Mouse (Mus musculus): ENCODE results near the gene Wars. TPM values are rescaled to one million over a fixed set of nuclear protein-coding genes. Genes with fewer than 3 reads are reported as not detected.

The Wars gene
- polyA plus RNA-seq, 1 experiment from 2014 or later = 102 TPM

DNA sequence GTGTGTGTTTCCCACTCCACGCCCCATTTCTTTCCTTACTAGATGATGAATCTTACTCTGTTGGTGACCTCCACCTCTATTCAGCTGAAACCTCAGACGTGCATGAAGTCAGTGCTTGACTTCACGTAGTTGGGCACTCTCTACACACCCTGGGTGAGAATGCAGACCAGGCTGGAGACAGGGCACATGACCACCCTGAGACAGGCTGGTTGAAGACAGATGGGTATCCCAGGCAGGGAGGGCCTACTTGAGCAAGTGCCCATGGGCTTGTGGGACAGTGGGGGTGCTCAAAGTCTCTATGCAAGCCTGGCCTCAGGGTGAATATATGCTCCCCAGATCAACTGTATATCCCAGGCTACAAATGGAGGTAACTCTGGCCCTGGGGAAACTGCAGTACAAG, 59.6 kb downstream of the Wars start:
- no peak for ATAC-seq (ENCODE audit: low FRiP score)
- Histone ChIP-seq H3K4me2 (peak overlapping the region; percentile 93), H3K27me3 (replicated peaks) (no peaks in the 10 kb centered on the region), H3K9me3 (replicated peaks) (no peaks in the 10 kb centered on the region), H3K36me3 (no peaks in the 10 kb centered on the region), H3K4me1 (peaks cover 57% of the 10 kb centered on the region), H3K9ac (replicated peaks) (0 out of 2 replicates have a peak overlapping the region, but pooled peaks have one; percentile 67), H3K4me3 (replicated peaks) (peak overlapping the region; percentile 88; the same call in 1 of the 2 replicates), H3K27ac (replicated peaks) (no peak overlapping the region)
- WGBS = 90% methylated on average over 3 of the region's 3 CpGs

DNA sequence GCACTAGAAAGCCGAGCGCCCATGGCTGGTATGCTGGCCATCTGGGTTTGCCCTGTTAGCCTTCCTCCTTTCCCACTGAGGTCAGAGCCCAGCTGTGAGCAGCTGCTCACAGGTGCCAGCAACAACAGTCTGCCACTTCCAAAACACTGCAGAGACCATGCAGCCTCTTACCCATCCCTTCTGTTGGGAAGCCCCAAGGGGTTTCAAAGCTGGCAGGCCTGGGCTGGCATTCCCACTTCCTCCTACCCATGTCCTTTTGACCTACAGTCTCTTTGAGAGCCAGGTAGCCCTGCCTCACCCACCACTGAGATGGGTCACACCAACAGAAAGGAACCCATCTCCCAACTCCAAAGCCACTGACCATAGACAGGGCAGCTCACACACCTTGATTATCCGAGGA, 60.6 kb downstream of the Wars start:
- H3K9me3 ChIP-seq (replicated peaks) = no peaks in the 10 kb centered on the region
- no peaks in the 10 kb centered on the region for H3K27me3 ChIP-seq (replicated peaks)
- H3K4me3 ChIP-seq (replicated peaks) = no peak overlapping the region
- no peak overlapping the region for H3K27ac ChIP-seq (replicated peaks)
- no peak for ATAC-seq (ENCODE audit: low FRiP score)
- H3K9ac ChIP-seq (replicated peaks) = no peak overlapping the region
- no peaks in the 10 kb centered on the region for H3K36me3 ChIP-seq
- H3K4me2 ChIP-seq = 0 out of 2 replicates have a peak overlapping the region, but pooled peaks have one; percentile 1
- peaks cover 57% of the 10 kb centered on the region for H3K4me1 ChIP-seq
- WGBS = 93% methylated on average over 3 of the region's 3 CpGs

GRCm38 (mm10) chr12:108832851-108833250, 61.1 kb downstream of the Wars start:
- peaks cover 52% of the 10 kb centered on the region for H3K4me1 ChIP-seq
- no peaks in the 10 kb centered on the region for H3K27me3 ChIP-seq (replicated peaks)
- no peaks in the 10 kb centered on the region for H3K9me3 ChIP-seq (replicated peaks)
- H3K4me3 ChIP-seq (replicated peaks) = no peak overlapping the region
- no peak overlapping the region for H3K4me2 ChIP-seq
- no peak overlapping the region for H3K27ac ChIP-seq (replicated peaks)
- no peak overlapping the region for H3K9ac ChIP-seq (replicated peaks)
- 81% methylated on average over 8 of the region's 8 CpGs for WGBS
- no peak for ATAC-seq (ENCODE audit: low FRiP score)
- 0 out of 2 replicates have a peak, but pooled peaks cover 3% of the 10 kb centered on the region for H3K36me3 ChIP-seq

GRCm38 (mm10) chr12:108831966-108832643, 61.9 kb downstream of the Wars start:
- no peak overlapping the region for H3K9ac ChIP-seq (replicated peaks)
- H3K36me3 ChIP-seq = peaks cover 5% of the 10 kb centered on the region; the same call in 1 of the 2 replicates
- no peak for ATAC-seq (ENCODE audit: low FRiP score)
- no peak overlapping the region for H3K4me3 ChIP-seq (replicated peaks)
- H3K4me2 ChIP-seq = no peak overlapping the region
- 52% methylated on average over 9 of the region's 9 CpGs for WGBS
- H3K9me3 ChIP-seq (replicated peaks) = no peaks in the 10 kb centered on the region
- H3K27me3 ChIP-seq (replicated peaks) = no peaks in the 10 kb centered on the region
- peaks cover 45% of the 10 kb centered on the region for H3K4me1 ChIP-seq
- no peak overlapping the region for H3K27ac ChIP-seq (replicated peaks)

- Histone ChIP-seq H3K4me3 (replicated peaks) (no peak overlapping the region), H3K27me3 (replicated peaks) (no peaks in the 10 kb centered on the region), H3K4me2 (no peak overlapping the region), H3K4me1 (peaks cover 36% of the 10 kb centered on the region), H3K9me3 (replicated peaks) (no peaks in the 10 kb centered on the region), H3K27ac (replicated peaks) (no peak overlapping the region), H3K36me3 (peaks cover 13% of the 10 kb centered on the region; the same call in 1 of the 2 replicates), H3K9ac (replicated peaks) (no peak overlapping the region)
- 92% methylated on average over 6 of the region's 6 CpGs for WGBS
- no peak for ATAC-seq (ENCODE audit: low FRiP score)
Observed at GRCm38 (mm10) chr12:108830358-108830757, 63.6 kb downstream of the Wars start.

GRCm38 (mm10) chr12:108829636-108830035, 64.3 kb downstream of the Wars start:
- 85% methylated on average over 5 of the region's 5 CpGs for WGBS
- no peak for ATAC-seq (ENCODE audit: low FRiP score)
- no peak overlapping the region for H3K4me2 ChIP-seq
- H3K4me3 ChIP-seq (replicated peaks) = no peak overlapping the region
- no peaks in the 10 kb centered on the region for H3K9me3 ChIP-seq (replicated peaks)
- H3K27ac ChIP-seq (replicated peaks) = no peak overlapping the region
- no peaks in the 10 kb centered on the region for H3K27me3 ChIP-seq (replicated peaks)
- H3K9ac ChIP-seq (replicated peaks) = no peak overlapping the region
- peaks cover 29% of the 10 kb centered on the region for H3K4me1 ChIP-seq
- peaks cover 13% of the 10 kb centered on the region; the same call in 1 of the 2 replicates for H3K36me3 ChIP-seq

DNA sequence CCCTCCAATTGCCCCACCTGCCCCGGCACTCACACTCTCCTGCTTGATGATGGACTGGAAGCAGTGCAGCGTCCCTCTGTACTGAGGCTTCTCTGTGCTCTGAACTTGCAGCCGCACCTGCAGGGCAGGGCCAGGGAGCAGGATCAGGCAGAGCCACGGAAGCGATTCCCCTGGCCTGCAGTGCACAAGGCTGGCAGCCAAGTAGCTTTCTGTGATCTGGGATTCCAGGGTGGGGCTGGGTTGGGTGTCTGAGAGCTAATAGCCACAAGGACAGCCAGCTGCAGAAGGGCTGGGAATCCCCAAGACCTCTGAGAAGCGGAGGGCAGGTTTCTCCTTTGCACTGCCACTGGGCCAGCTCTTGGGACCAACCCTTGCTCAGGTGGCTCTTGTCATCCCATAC, 66.3 kb downstream of the Wars start:
- no peak overlapping the region for H3K4me2 ChIP-seq
- WGBS = 93% methylated on average over 6 of the region's 6 CpGs
- H3K9ac ChIP-seq (replicated peaks) = no peak overlapping the region
- no peak overlapping the region for H3K4me3 ChIP-seq (replicated peaks)
- ATAC-seq (ENCODE audit: low FRiP score) = no peak
- H3K36me3 ChIP-seq = peaks cover 13% of the 10 kb centered on the region; the same call in 1 of the 2 replicates
- H3K9me3 ChIP-seq (replicated peaks) = no peaks in the 10 kb centered on the region
- peaks cover 9% of the 10 kb centered on the region for H3K4me1 ChIP-seq
- no peaks in the 10 kb centered on the region for H3K27me3 ChIP-seq (replicated peaks)
- H3K27ac ChIP-seq (replicated peaks) = no peak overlapping the region

DNA sequence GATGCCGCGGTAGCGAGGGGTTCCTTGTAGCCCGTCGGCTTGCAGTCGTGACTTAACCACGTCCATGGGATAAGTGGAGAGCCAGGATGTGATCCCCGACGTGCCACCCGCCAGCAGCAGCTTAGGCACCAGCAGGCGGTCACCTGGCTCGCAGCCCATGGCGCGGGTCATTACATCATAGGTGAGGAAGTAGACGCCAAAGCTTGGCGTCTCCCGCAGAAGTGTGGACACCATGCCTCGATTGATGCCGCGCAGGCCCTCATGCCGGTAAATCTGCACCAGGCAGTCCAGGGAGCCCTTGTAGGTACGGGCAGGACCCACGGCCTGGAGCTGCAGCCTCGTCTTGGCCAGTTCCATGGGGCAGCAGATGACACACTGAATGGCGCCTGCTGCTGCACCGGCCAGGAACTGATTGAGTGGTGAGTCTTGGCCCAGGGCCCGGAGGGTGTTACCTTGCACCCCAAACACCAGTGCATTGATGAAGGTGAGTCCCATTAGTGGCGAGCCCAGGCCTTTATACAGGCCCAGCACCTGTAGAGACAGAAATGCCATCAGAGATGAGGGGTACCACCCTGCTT, 66.9 kb downstream of the Wars start:
- Histone ChIP-seq H3K27me3 (replicated peaks) (no peaks in the 10 kb centered on the region), H3K27ac (replicated peaks) (no peak overlapping the region), H3K9ac (replicated peaks) (no peak overlapping the region), H3K36me3 (peaks cover 13% of the 10 kb centered on the region; the same call in 1 of the 2 replicates), H3K9me3 (replicated peaks) (no peaks in the 10 kb centered on the region), H3K4me3 (replicated peaks) (no peak overlapping the region), H3K4me1 (peaks cover 3% of the 10 kb centered on the region), H3K4me2 (no peak overlapping the region)
- WGBS = 97% methylated on average over 28 of the region's 28 CpGs
- ATAC-seq (ENCODE audit: low FRiP score) = no peak

DNA sequence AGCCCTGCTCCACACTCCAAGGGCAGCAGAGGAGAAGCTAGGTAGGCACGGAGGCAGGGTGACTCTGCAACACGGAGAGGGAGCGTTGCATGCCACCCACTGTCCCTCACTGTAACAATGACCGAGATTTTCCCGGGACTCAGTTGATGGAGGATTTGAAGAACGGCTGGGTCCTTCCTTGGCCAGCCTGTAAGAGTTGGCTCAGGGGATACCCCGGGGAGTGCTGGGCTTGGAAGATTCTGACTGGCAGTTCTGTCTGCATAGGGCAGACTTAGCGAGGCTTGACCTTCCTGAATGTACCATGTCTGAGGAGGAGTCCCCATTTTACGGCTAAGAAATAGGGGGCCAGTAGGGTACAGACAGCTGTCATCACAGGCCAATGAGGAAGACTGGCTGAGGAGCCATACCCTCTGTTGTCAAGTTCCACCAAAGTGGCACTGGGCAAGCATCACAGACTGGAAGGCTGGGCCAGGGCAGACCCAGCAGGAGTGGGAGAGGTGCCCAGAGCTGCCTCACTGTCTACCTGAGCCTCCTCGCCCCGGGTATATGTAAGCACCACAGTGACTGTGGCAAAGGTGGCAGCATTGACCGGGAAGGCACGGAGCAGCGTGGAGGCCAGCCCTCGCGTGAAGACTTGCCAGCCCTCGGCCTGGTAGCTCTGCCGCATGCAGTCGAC, 67.6 kb downstream of the Wars start:
- no peaks in the 10 kb centered on the region for H3K4me1 ChIP-seq
- no peak for ATAC-seq (ENCODE audit: low FRiP score)
- H3K4me2 ChIP-seq = no peak overlapping the region
- H3K27ac ChIP-seq (replicated peaks) = no peak overlapping the region
- H3K27me3 ChIP-seq (replicated peaks) = no peaks in the 10 kb centered on the region
- no peak overlapping the region for H3K9ac ChIP-seq (replicated peaks)
- WGBS = 95% methylated on average over 19 of the region's 19 CpGs
- peaks cover 13% of the 10 kb centered on the region; the same call in 1 of the 2 replicates for H3K36me3 ChIP-seq
- H3K4me3 ChIP-seq (replicated peaks) = no peak overlapping the region
- no peaks in the 10 kb centered on the region for H3K9me3 ChIP-seq (replicated peaks)

DNA sequence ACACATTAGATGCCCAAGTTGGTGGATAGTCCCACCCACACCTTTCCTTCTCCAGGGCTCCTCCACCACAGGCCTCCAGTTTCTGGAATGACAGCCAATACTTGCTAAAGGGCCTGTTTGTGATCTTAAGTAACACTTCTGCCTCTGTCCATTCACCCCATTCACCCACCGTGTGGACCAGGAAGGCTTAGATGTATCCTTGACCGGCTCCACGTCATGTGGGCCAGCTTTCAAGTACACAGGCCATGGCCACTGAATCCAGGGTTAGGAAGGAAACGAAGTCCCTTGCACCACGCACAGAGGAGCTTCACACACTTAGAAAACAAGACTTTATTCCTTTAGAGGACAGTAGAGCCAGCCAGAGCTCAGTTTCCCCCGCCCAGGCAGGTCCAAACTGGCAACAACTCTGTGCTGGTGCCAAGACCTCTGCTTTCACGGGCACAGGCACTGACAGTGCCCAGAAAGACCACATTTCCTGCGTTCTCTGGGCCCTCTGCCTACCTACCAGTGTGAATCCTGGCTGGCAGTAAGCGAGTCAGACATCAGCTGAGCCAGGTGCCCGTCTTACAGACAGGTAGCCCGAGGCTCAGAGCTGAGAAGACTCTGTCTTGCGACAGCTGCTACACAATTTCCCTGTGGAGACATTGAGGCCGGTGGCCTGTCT, 68.3 kb downstream of the Wars start:
- Histone ChIP-seq H3K27me3 (replicated peaks) (no peaks in the 10 kb centered on the region), H3K27ac (replicated peaks) (no peak overlapping the region), H3K4me3 (replicated peaks) (no peak overlapping the region), H3K36me3 (peaks cover 13% of the 10 kb centered on the region; the same call in 1 of the 2 replicates), H3K4me2 (no peak overlapping the region), H3K9ac (replicated peaks) (no peak overlapping the region), H3K4me1 (no peaks in the 10 kb centered on the region), H3K9me3 (replicated peaks) (no peaks in the 10 kb centered on the region)
- 94% methylated on average over 13 of the region's 13 CpGs for WGBS
- no peak for ATAC-seq (ENCODE audit: low FRiP score)

DNA sequence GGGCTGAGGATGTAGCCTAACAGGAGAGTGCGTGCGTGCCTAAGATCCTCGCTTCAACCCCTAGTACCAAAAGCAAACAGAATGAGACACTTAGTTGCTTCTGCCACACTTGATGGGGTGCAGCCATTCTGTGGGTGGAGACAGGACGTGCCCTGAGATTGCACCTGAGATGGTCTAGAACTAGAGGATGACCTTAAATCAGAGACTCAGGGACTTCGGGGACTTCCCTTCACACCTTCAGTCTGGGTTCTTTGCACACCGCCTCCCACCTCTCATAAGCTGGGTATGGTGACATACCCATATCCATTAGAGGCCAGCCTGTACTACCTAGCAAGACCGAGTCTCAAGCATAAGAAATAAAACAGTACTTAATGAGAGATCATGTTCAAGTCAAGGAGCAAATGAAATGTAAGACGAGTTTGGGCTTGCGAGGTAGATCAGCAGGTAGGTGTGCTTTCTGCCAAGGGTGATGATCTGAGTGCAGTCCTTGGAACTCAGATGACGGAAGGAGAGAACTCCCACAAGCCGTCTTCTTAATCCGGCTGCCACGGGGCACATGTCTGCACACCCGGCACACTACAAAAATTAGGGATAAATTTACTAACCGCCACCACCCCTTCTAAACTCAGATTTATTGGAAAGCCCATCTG, 69.6 kb downstream of the Wars start:
- H3K27me3 ChIP-seq (replicated peaks) = no peaks in the 10 kb centered on the region
- no peak for ATAC-seq (ENCODE audit: low FRiP score)
- no peak overlapping the region for H3K9ac ChIP-seq (replicated peaks)
- no peak overlapping the region for H3K4me3 ChIP-seq (replicated peaks)
- H3K9me3 ChIP-seq (replicated peaks) = no peaks in the 10 kb centered on the region
- 91% methylated on average over 15 of the region's 15 CpGs for WGBS
- no peaks in the 10 kb centered on the region for H3K4me1 ChIP-seq
- no peak overlapping the region for H3K27ac ChIP-seq (replicated peaks)
- H3K4me2 ChIP-seq = no peak overlapping the region
- H3K36me3 ChIP-seq = peaks cover 13% of the 10 kb centered on the region; the same call in 1 of the 2 replicates

Measured in neural tube, embryonic 15.5 days (tissue).